Mouse (Mus musculus): ENCODE measurements around the gene Creld1. TPM values are rescaled to one million over a fixed set of nuclear protein-coding genes. Genes with fewer than 3 reads are reported as not detected.

Gene Creld1
- polyA plus RNA-seq, 1 experiment = 220 TPM

GRCm38 (mm10) chr6:113530932-113531839 is 48.1 kb downstream of the Creld1 start, which contains the start of the genes Emc3 and Fancd2:
Gene Emc3, minus strand, starts transcription at chr6:113531652.
Gene Fancd2, plus strand, starts transcription at chr6:113531682.
- H3K36me3 ChIP-seq (replicated peaks; ENCODE audit: low read length) = peaks cover 35% of the 10 kb centered on the region
- peaks cover 33% of the 10 kb centered on the region for H3K4me1 ChIP-seq
- TF ChIP-seq GATA1 (IDR thresholded peaks at IDR 0.05; ENCODE audit: borderline replicate concordance, low read length) (no peak), FLI1 (IDR thresholded peaks at IDR 0.05; ENCODE audit: low read length) (peak; percentile 89; the same call in 1 of the 2 replicates)
- H3K9me3 ChIP-seq = no peaks in the 10 kb centered on the region
- peak within 1 kb of the TSS; percentile 94 for H3K4me3 ChIP-seq (replicated peaks)
- H3K27me3 ChIP-seq (replicated peaks) = no peaks in the 10 kb centered on the region

GRCm38 (mm10) chr6:113531840-113532404 is 48.8 kb downstream of the Creld1 start:
- peak overlapping the region; percentile 94 for H3K4me3 ChIP-seq (replicated peaks)
- peaks cover 33% of the 10 kb centered on the region for H3K4me1 ChIP-seq
- H3K36me3 ChIP-seq (replicated peaks; ENCODE audit: low read length) = peaks cover 37% of the 10 kb centered on the region
- no peak for TF ChIP-seq GATA1 (IDR thresholded peaks at IDR 0.05; ENCODE audit: borderline replicate concordance, low read length)
- TF ChIP-seq FLI1 (IDR thresholded peaks at IDR 0.05; ENCODE audit: low read length) = no peak
- no peaks in the 10 kb centered on the region for H3K27me3 ChIP-seq (replicated peaks)
- H3K9me3 ChIP-seq = no peaks in the 10 kb centered on the region

GRCm38 (mm10) chr6:113534886-113535285 is 51.8 kb downstream of the Creld1 start:
- Histone ChIP-seq H3K9me3 (no peaks in the 10 kb centered on the region), H3K36me3 (replicated peaks; ENCODE audit: low read length) (peaks cover 41% of the 10 kb centered on the region), H3K27me3 (replicated peaks) (no peaks in the 10 kb centered on the region), H3K4me3 (replicated peaks) (no peak overlapping the region), H3K4me1 (peaks cover 24% of the 10 kb centered on the region)
- no peak for TF ChIP-seq GATA1 (IDR thresholded peaks at IDR 0.05; ENCODE audit: borderline replicate concordance, low read length)
- TF ChIP-seq FLI1 (IDR thresholded peaks at IDR 0.05; ENCODE audit: low read length) = no peak

DNA sequence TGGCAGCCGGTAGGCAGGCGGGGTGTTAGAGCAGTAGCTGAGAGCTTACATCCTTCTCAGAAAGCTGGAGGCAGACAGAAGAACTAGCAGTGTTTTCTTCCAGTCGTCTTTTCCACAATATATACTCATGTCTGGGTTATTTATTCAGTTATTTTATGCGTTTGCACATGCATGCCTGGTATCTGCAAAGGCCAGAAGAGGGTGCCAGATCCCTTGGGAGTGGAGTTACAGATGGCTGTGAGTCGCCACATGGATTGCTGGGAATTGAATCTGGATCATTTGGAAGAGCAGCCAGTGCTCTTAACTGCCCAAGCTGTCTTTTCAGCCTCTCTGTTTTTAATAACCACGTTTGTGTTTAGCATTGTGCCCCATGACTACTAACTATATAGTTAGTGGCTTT is 58.5 kb downstream of the Creld1 start:
- TF ChIP-seq FLI1 (IDR thresholded peaks at IDR 0.05; ENCODE audit: low read length) (no peak), GATA1 (IDR thresholded peaks at IDR 0.05; ENCODE audit: borderline replicate concordance, low read length) (no peak)
- Histone ChIP-seq H3K36me3 (replicated peaks; ENCODE audit: low read length) (peaks cover 65% of the 10 kb centered on the region), H3K9me3 (no peaks in the 10 kb centered on the region)

More for the DNA sequence above, 58.5 kb downstream of the Creld1 start:
- Histone ChIP-seq H3K4me3 (replicated peaks) (no peak overlapping the region), H3K4me1 (no peaks in the 10 kb centered on the region), H3K27me3 (replicated peaks) (no peaks in the 10 kb centered on the region)

Other genes starting within 250 kb of the Creld1 start
- 479 and 605 TPM in 2 replicates for gene Mtmr14, start 245.5 kb upstream of the Creld1 start, polyA plus RNA-seq (2012; ENCODE audit: insufficient read depth, low replicate concordance)
- 0.43 and 2.3 TPM in 2 replicates for gene Cpne9, start 201.0 kb upstream of the Creld1 start, polyA plus RNA-seq (2012; ENCODE audit: insufficient read depth, low replicate concordance)
- gene Brpf1, start 176.2 kb upstream of the Creld1 start, polyA plus RNA-seq (2012; ENCODE audit: insufficient read depth, low replicate concordance) = 10.2 and 16.6 TPM in 2 replicates
- 13.9 and 21.9 TPM in 2 replicates for gene Ogg1, start 156.3 kb upstream of the Creld1 start, polyA plus RNA-seq (2012; ENCODE audit: insufficient read depth, low replicate concordance)
- 20.3 and 31.4 TPM in 2 replicates for gene Camk1, start 139.3 kb upstream of the Creld1 start, polyA plus RNA-seq (2012; ENCODE audit: insufficient read depth, low replicate concordance)
- 34.8 and 158 TPM in 2 replicates for gene Tada3, start 105.4 kb upstream of the Creld1 start, polyA plus RNA-seq (2012; ENCODE audit: insufficient read depth, low replicate concordance)
- 689 and 1,078 TPM in 2 replicates for gene Arpc4, start 105.2 kb upstream of the Creld1 start, polyA plus RNA-seq (2012; ENCODE audit: insufficient read depth, low replicate concordance)
- gene Ttll3, start 94.0 kb upstream of the Creld1 start, polyA plus RNA-seq (2012; ENCODE audit: insufficient read depth, low replicate concordance) = 28.0 and 63.9 TPM in 2 replicates
- 76.2 and 91.3 TPM in 2 replicates for gene Rpusd3, start 64.0 kb upstream of the Creld1 start, polyA plus RNA-seq (2012; ENCODE audit: insufficient read depth, low replicate concordance)
- gene Cidec, start 47.5 kb upstream of the Creld1 start, polyA plus RNA-seq (2012; ENCODE audit: insufficient read depth, low replicate concordance) = not detected in 2 replicates
- gene Jagn1, start 40.7 kb upstream of the Creld1 start, polyA plus RNA-seq (2012; ENCODE audit: insufficient read depth, low replicate concordance) = 1.5 and 10.3 TPM in 2 replicates
- gene Il17re, start 24.8 kb upstream of the Creld1 start, polyA plus RNA-seq (2012; ENCODE audit: insufficient read depth, low replicate concordance) = 1.0 TPM in 1 of 2 replicates, not detected in the other
- gene Il17rc, start 11.9 kb upstream of the Creld1 start, polyA plus RNA-seq (2012; ENCODE audit: insufficient read depth, low replicate concordance) = 0.25 TPM in 1 of 2 replicates, not detected in the other
- gene Prrt3, start 18.6 kb downstream of the Creld1 start, polyA plus RNA-seq (2012; ENCODE audit: insufficient read depth, low replicate concordance) = 0.57 TPM in 1 of 2 replicates, not detected in the other
- 28.9 and 48.3 TPM in 2 replicates for gene Emc3, start 48.4 kb downstream of the Creld1 start, polyA plus RNA-seq (2012; ENCODE audit: insufficient read depth, low replicate concordance)
- 0.08 and 6.4 TPM in 2 replicates for gene Fancd2, start 48.4 kb downstream of the Creld1 start, polyA plus RNA-seq (2012; ENCODE audit: insufficient read depth, low replicate concordance)
- not detected in 2 replicates for gene Fancd2os, start 117.4 kb downstream of the Creld1 start, polyA plus RNA-seq (2012; ENCODE audit: insufficient read depth, low replicate concordance)
- 5.0 and 27.4 TPM in 2 replicates for gene Brk1, start 121.5 kb downstream of the Creld1 start, polyA plus RNA-seq (2012; ENCODE audit: insufficient read depth, low replicate concordance)
- gene Vhl, start 140.7 kb downstream of the Creld1 start, polyA plus RNA-seq (2012; ENCODE audit: insufficient read depth, low replicate concordance) = 2.8 and 7.5 TPM in 2 replicates
- 31.8 and 48.4 TPM in 2 replicates for gene Irak2, start 155.2 kb downstream of the Creld1 start, polyA plus RNA-seq (2012; ENCODE audit: insufficient read depth, low replicate concordance)
- gene Tatdn2, start 213.8 kb downstream of the Creld1 start, polyA plus RNA-seq (2012; ENCODE audit: insufficient read depth, low replicate concordance) = 10.1 and 13.2 TPM in 2 replicates
- gene Ghrl, start 236.6 kb downstream of the Creld1 start, polyA plus RNA-seq (2012; ENCODE audit: insufficient read depth, low replicate concordance) = 2.5 TPM in 1 of 2 replicates, not detected in the other

All from megakaryocyte, embryonic 14.5 days (primary cell).